Mouse (Mus musculus): ENCODE data around the gene Gosr2.
A peak's percentile ranks its signal among the peaks of the same experiment; 100 is the strongest.

Gosr2 gene

GRCm38 (mm10) chr11:103647921-103648620, 49.6 kb downstream of the Gosr2 start:
- DNase-seq (ENCODE audit: low read depth, low spot score) = peak; percentile 23

- DNase-seq (ENCODE audit: low read depth, low spot score) = peak; percentile 35
Observed at GRCm38 (mm10) chr11:103646301-103646700, 51.4 kb downstream of the Gosr2 start.

- DNase-seq (ENCODE audit: low read depth, low spot score) = peak; percentile 48
Observed at GRCm38 (mm10) chr11:103645731-103646130, 52.0 kb downstream of the Gosr2 start.

GRCm38 (mm10) chr11:103643211-103643610, 54.5 kb downstream of the Gosr2 start:
- no peak for DNase-seq (ENCODE audit: low read depth, low spot score)

GRCm38 (mm10) chr11:103639407-103639946, 58.2 kb downstream of the Gosr2 start:
- peak; percentile 84 for DNase-seq (ENCODE audit: low read depth, low spot score)

GRCm38 (mm10) chr11:103638790-103639189, 58.9 kb downstream of the Gosr2 start, which contains the start of gene Lyzl6:
Gene Lyzl6 (minus strand): TSS chr11:103638890.
- DNase-seq (ENCODE audit: low read depth, low spot score) = no peak

GRCm38 (mm10) chr11:103636261-103636660, 61.4 kb downstream of the Gosr2 start:
- DNase-seq (ENCODE audit: low read depth, low spot score) = no peak

- DNase-seq (ENCODE audit: low read depth, low spot score) = no peak
Observed at GRCm38 (mm10) chr11:103635481-103635880, 62.2 kb downstream of the Gosr2 start.

GRCm38 (mm10) chr11:103634806-103635205, 62.9 kb downstream of the Gosr2 start:
- no peak for DNase-seq (ENCODE audit: low read depth, low spot score)

GRCm38 (mm10) chr11:103627453-103627852, 70.2 kb downstream of the Gosr2 start:
- no peak for DNase-seq (ENCODE audit: low read depth, low spot score)

All from mesoderm, embryonic 11.5 days (tissue).